25 mouse cellular contexts compared by ENCODE assay signal in the genomic region with DNA sequence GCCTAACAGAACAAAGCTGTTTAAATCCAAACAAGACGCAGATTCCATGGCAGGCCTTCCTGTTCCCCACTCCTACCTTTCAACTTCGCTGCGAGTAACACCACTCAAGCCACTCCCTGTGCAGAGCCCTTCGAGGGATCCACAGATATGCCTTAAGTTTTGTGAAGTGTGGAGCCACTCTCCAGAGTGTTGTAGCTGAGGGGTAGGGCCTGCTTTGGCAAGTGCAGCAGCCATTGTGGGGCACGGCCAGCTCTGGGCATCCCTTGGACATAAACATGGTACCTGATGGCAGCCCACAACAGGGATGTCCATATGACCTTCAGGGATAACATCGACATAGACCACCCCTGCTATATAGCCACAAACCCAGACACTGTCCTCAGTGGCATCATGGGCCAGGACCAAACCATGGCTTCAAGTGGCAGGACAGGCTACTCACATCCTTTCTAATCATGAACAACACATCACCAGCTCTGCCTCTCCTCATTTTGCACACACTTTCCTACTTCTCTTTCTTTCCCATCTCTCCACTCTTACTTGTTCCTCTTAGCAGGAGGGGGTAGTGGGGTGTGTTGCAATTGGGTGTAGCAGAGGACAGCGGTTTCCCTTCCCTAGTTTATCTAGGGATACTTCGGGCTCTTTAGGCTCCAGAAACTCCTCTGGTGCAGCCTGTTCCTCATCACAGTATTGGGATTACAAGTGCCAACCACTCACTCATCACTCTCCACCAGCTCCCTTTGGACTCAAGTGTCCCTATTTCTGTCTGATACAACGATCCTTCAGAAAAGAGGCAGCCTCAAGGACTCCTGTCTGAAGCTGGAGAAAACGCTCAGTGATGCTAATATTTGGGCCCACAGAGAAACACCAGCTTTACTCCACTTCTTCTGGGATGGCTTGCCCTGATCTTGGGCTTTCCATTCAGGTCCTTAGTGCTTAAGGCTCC. TPM values are rescaled to one million over a fixed set of nuclear protein-coding genes. Genes with fewer than 3 reads are reported as not detected.
DNase-seq lines count a peak whose midpoint lies in the region; ATAC-seq and TF ChIP-seq lines count a peak whose summit lies in the region.
"Had no signal": no experiment of that assay in that cellular context is flagged by ENCODE, and none has a peak within 500 bp of the region (broad histone marks: within the 10 kb centered on the region; RNA-seq: fewer than 3 reads in every experiment).

No protein-coding gene starts in this region.

- H3K4me1 ChIP-seq in heart, embryonic 13.5 days, result peaks cover 28% of the 10 kb centered on the region
- H3K4me1 ChIP-seq in lung, postnatal 0 days (ENCODE audit: insufficient read depth, low read depth, low read length), result no peaks in the 10 kb centered on the region
- H3K4me1 ChIP-seq: lung, embryonic 15.5 days had no signal

- TF ChIP-seq EP300 in lung, postnatal 0 days (IDR thresholded peaks at IDR 0.05), result no peak

- H3K9ac ChIP-seq in heart, embryonic 13.5 days, result no peak overlapping the region
- no peak overlapping the region for H3K9ac ChIP-seq in lung, postnatal 0 days (replicated peaks; ENCODE audit: low read depth)
- H3K9ac ChIP-seq: lung, embryonic 15.5 days had no signal

- H3K27ac ChIP-seq in heart, embryonic 13.5 days (replicated peaks), result peak overlapping the region; percentile 28; the same call in 1 of the 2 replicates
- no peak overlapping the region for H3K27ac ChIP-seq in lung, postnatal 0 days (ENCODE audit: low read length)
- H3K27ac ChIP-seq: layer of hippocampus, adult 2 months; lung, embryonic 15.5 days had no signal

- H3K36me3 ChIP-seq in heart, embryonic 13.5 days, result no peaks in the 10 kb centered on the region
- H3K36me3 ChIP-seq in lung, postnatal 0 days (ENCODE audit: insufficient read depth, low read length), result no peaks in the 10 kb centered on the region
- H3K36me3 ChIP-seq: lung, embryonic 15.5 days had no signal

- no peak overlapping the region for H3K4me3 ChIP-seq in heart, embryonic 13.5 days
- H3K4me3 ChIP-seq in lung, postnatal 0 days (ENCODE audit: low read depth, low read length), result no peak overlapping the region
- H3K4me3 ChIP-seq: layer of hippocampus, adult 2 months; lung, embryonic 15.5 days had no signal

- no peak for ATAC-seq in heart, embryonic 13.5 days (ENCODE audit: extremely low read depth, insufficient number of reproducible peaks, low FRiP score, low TSS enrichment)
- peak; percentile 15 for ATAC-seq in lung, postnatal 0 days
- peak; percentile 36 for ATAC-seq in megakaryocyte, adult 5-6 weeks (ENCODE audit: poor library complexity, severe bottlenecking)
- ATAC-seq: midbrain, embryonic 16.5 days had no signal

- no peaks in the 10 kb centered on the region for H3K9me3 ChIP-seq in heart, embryonic 13.5 days
- no peaks in the 10 kb centered on the region for H3K9me3 ChIP-seq in lung, postnatal 0 days (ENCODE audit: low read length)
- H3K9me3 ChIP-seq: lung, embryonic 15.5 days had no signal

- H3K27me3 ChIP-seq in heart, embryonic 13.5 days (replicated peaks), result peaks cover 18% of the 10 kb centered on the region
- H3K27me3 ChIP-seq in lung, postnatal 0 days (replicated peaks; ENCODE audit: insufficient read depth, low read length), result no peaks in the 10 kb centered on the region
- H3K27me3 ChIP-seq: lung, embryonic 15.5 days had no signal

- 51% methylated on average over 10 of the region's 10 CpGs for WGBS in heart, embryonic 13.5 days
- WGBS in lung, postnatal 0 days, result 63% methylated on average over 10 of the region's 10 CpGs

- DNase-seq in heart, postnatal 10 days, result no peak
- peak; percentile 25 for DNase-seq in lung, postnatal 0 days (ENCODE audit: low spot score)
- no peak for DNase-seq in lung, adult 18-20 months
- DNase-seq in spleen, postnatal 14 days (ENCODE audit: low spot score in 2 of 2), result no peak
- DNase-seq in adrenal gland, postnatal 25 days, result no peak
- DNase-seq: B cell, adult 2 months; cerebellum, postnatal 36 days; kidney, adult 11 months; kidney, postnatal 10 days; right cerebral cortex, postnatal 25 days had no signal

- intact Hi-C loops in heart, postnatal 10 days (cut with DNase I), result no loop called here

- no peak overlapping the region for H3K4me2 ChIP-seq in heart, embryonic 13.5 days
- no peak overlapping the region for H3K4me2 ChIP-seq in lung, postnatal 0 days (replicated peaks; ENCODE audit: low read depth, low read length)
- H3K4me2 ChIP-seq: lung, embryonic 15.5 days had no signal

- TF ChIP-seq CTCF in lung, postnatal 0 days (IDR thresholded peaks at IDR 0.05), result no peak

RNA-seq across cellular contexts. Expression of a gene that starts 2.7 kb away (rescaled TPM):
- polyA plus RNA-seq in heart, embryonic 13.5 days (2015; fragmentation: Nextera tagmentation; extraction: Ambion mirVana), result 90.5 and 115 TPM in 2 replicates
- 10 to 100 TPM; 33.5 to 56.5 TPM for total RNA-seq in heart, postnatal 10 days (2021)
- 2,893 and 3,526 TPM in 2 replicates for polyA plus RNA-seq in lung, postnatal 0 days (2015; fragmentation: Nextera tagmentation; extraction: Ambion mirVana)
- total RNA-seq in megakaryocyte, adult 5-6 weeks (2015), result 25,165 and 27,808 TPM in 2 replicates
- total RNA-seq in megakaryocyte, adult 5-6 weeks (2017), result 22,947 and 27,911 TPM in 2 replicates
- 43.2 and 47.5 TPM in 2 replicates for total RNA-seq in adrenal gland, postnatal 25 days (2021)

RNA-seq across cellular contexts. Expression of a gene that starts 7.8 kb away (rescaled TPM):
- 8.6 and 12.2 TPM in 2 replicates for polyA plus RNA-seq in heart, embryonic 13.5 days (2015; fragmentation: Nextera tagmentation; extraction: Ambion mirVana)
- total RNA-seq in heart, postnatal 10 days (2021), result 1 to 10 TPM; 3.3 to 4.1 TPM
- polyA plus RNA-seq in lung, postnatal 0 days (2015; fragmentation: Nextera tagmentation; extraction: Ambion mirVana), result 2,166 and 3,269 TPM in 2 replicates
- 10.3 and 15.7 TPM in 2 replicates for total RNA-seq in megakaryocyte, adult 5-6 weeks (2015)
- 9.5 and 10.7 TPM in 2 replicates for total RNA-seq in megakaryocyte, adult 5-6 weeks (2017)
- 3.0 and 4.6 TPM in 2 replicates for total RNA-seq in adrenal gland, postnatal 25 days (2021)
- polyA plus RNA-seq: forebrain, embryonic 11.5 days; hindbrain, embryonic 11.5 days; midbrain, embryonic 16.5 days had no signal

RNA-seq across cellular contexts. Expression of a gene that starts 46.3 kb away (rescaled TPM):
- polyA plus RNA-seq in heart, embryonic 13.5 days (2015; fragmentation: Nextera tagmentation; extraction: Ambion mirVana), result not detected in 2 replicates
- total RNA-seq in heart, postnatal 10 days (2021), result not detected
- polyA plus RNA-seq in lung, postnatal 0 days (2015; fragmentation: Nextera tagmentation; extraction: Ambion mirVana), result 3.3 and 4.1 TPM in 2 replicates
- not detected in 2 replicates for total RNA-seq in megakaryocyte, adult 5-6 weeks (2015)
- total RNA-seq in megakaryocyte, adult 5-6 weeks (2017), result not detected in 2 replicates
- not detected in 2 replicates for total RNA-seq in adrenal gland, postnatal 25 days (2021)
- total RNA-seq: adrenal gland, postnatal 4 days; gastrocnemius, adult 8-10 months; layer of hippocampus, adult 2 months; left cerebral cortex, postnatal 25 days had no signal
- polyA plus RNA-seq: forebrain, embryonic 11.5 days; frontal cortex, adult 2 months; hindbrain, embryonic 11.5 days; limb, embryonic 14.5 days; lung, embryonic 15.5 days; midbrain, embryonic 16.5 days; stomach, embryonic 16.5 days; thymus, postnatal 0 days; urinary bladder, adult 2 months had no signal

Comparison
In these comparisons a context has a peak if more than half of its experiments do, and no peak if none do; other contexts are left out.
1. RNA of a gene that starts 2.7 kb away (total RNA-seq): 22,947 to 27,911 TPM in megakaryocyte, adult 5-6 weeks; 33.5 to 56.5 TPM in heart, postnatal 10 days and 43.2 to 47.5 TPM in adrenal gland, postnatal 25 days; every median in the first group is over 100 times any median in the second.